Comparison of ENCODE assay signal across 9 mouse cellular contexts in genomic region chr1:120121930-120122530, GRCm38 (mm10). TPM values are rescaled to one million over a fixed set of nuclear protein-coding genes. Genes with fewer than 3 reads are reported as not detected.
DNase-seq lines count a peak whose midpoint lies in the region; ATAC-seq and TF ChIP-seq lines count a peak whose summit lies in the region.
"Had no signal": no experiment of that assay in that cellular context is flagged by ENCODE, and none has a peak within 500 bp of the region (broad histone marks: within the 10 kb centered on the region; RNA-seq: fewer than 3 reads in every experiment).

No protein-coding gene starts in this region.

- ATAC-seq in lung, postnatal 0 days = no peak
- ATAC-seq in limb, embryonic 15.5 days (ENCODE audit: insufficient number of reproducible peaks, low FRiP score, low TSS enrichment, low read depth) = no peak

- DNase-seq in lung, postnatal 0 days (ENCODE audit: low spot score) = no peak
- no peak for DNase-seq in lung, postnatal 14 days
- peak; percentile 20 for DNase-seq in splenic B cell, adult 2 months (ENCODE audit: low read depth, low spot score)
- DNase-seq in gastrocnemius, postnatal 4 days (ENCODE audit: low spot score in 2 of 2) = no peak
- DNase-seq in urinary bladder, adult 18-20 months (ENCODE audit: low spot score in 2 of 2) = no peak
- no peak for DNase-seq in ovary, postnatal 14 days (ENCODE audit: low spot score)
- DNase-seq: cerebellum, adult 18-20 months had no signal

- H3K36me3 ChIP-seq in lung, postnatal 0 days (ENCODE audit: insufficient read depth, low read length) = no peaks in the 10 kb centered on the region
- H3K36me3 ChIP-seq in limb, embryonic 15.5 days = peaks cover 16% of the 10 kb centered on the region
- no peaks in the 10 kb centered on the region for H3K36me3 ChIP-seq in splenic B cell, adult 2 months (ENCODE audit: control insufficient read depth, insufficient read depth, low read length, poor library complexity, severe bottlenecking)

- peak overlapping the region; percentile 71 for H3K4me2 ChIP-seq in lung, postnatal 0 days (replicated peaks; ENCODE audit: low read depth, low read length)
- peak overlapping the region; percentile 81 for H3K4me2 ChIP-seq in limb, embryonic 15.5 days

- H3K4me1 ChIP-seq in lung, postnatal 0 days (ENCODE audit: insufficient read depth, low read depth, low read length) = peaks cover 13% of the 10 kb centered on the region; the same call in 1 of the 2 replicates
- peaks cover 4% of the 10 kb centered on the region; the same call in 1 of the 2 replicates for H3K4me1 ChIP-seq in embryonic fibroblast, embryonic 13.5 days (ENCODE audit: control insufficient read depth, insufficient read depth, low read length)
- H3K4me1 ChIP-seq in limb, embryonic 15.5 days = peaks cover 36% of the 10 kb centered on the region

- H3K27me3 ChIP-seq in lung, postnatal 0 days (replicated peaks; ENCODE audit: insufficient read depth, low read length) = no peaks in the 10 kb centered on the region
- no peaks in the 10 kb centered on the region for H3K27me3 ChIP-seq in limb, embryonic 15.5 days
- H3K27me3 ChIP-seq in splenic B cell, adult 2 months (ENCODE audit: control insufficient read depth, insufficient read depth, low read length, poor library complexity, severe bottlenecking) = no peaks in the 10 kb centered on the region

- TF ChIP-seq POLR2A in embryonic fibroblast, embryonic 13.5 days (IDR thresholded peaks at IDR 0.05; ENCODE audit: low read depth, low read length) = no peak

- TF ChIP-seq CTCF in lung, postnatal 0 days (IDR thresholded peaks at IDR 0.05) = no peak
- TF ChIP-seq CTCF in embryonic fibroblast, embryonic 13.5 days (IDR thresholded peaks at IDR 0.05; ENCODE audit: borderline replicate concordance, insufficient read depth, low read length) = no peak

- peak overlapping the region; percentile 51 for H3K4me3 ChIP-seq in lung, postnatal 0 days (ENCODE audit: low read depth, low read length)
- H3K4me3 ChIP-seq in embryonic fibroblast, embryonic 13.5 days (ENCODE audit: insufficient read depth, low read length) = peak overlapping the region; percentile 51
- H3K4me3 ChIP-seq in limb, embryonic 15.5 days = peak overlapping the region; percentile 55

- no peak for TF ChIP-seq EP300 in lung, postnatal 0 days (IDR thresholded peaks at IDR 0.05)

- peak overlapping the region; percentile 91 for H3K27ac ChIP-seq in lung, postnatal 0 days (ENCODE audit: low read length)
- H3K27ac ChIP-seq in embryonic fibroblast, embryonic 13.5 days (ENCODE audit: insufficient read depth, low read length) = peak overlapping the region; percentile 67
- peak overlapping the region; percentile 93 for H3K27ac ChIP-seq in limb, embryonic 15.5 days

- no peaks in the 10 kb centered on the region for H3K9me3 ChIP-seq in lung, postnatal 0 days (ENCODE audit: low read length)
- H3K9me3 ChIP-seq in limb, embryonic 15.5 days = no peaks in the 10 kb centered on the region

- peak overlapping the region; percentile 39; the same call in 1 of the 2 replicates for H3K9ac ChIP-seq in lung, postnatal 0 days (replicated peaks; ENCODE audit: low read depth)
- peak overlapping the region; percentile 56; the same call in 1 of the 2 replicates for H3K9ac ChIP-seq in limb, embryonic 15.5 days

- 88% methylated on average over 9 of the region's 9 CpGs for WGBS in lung, postnatal 0 days
- 85% methylated on average over 9 of the region's 9 CpGs for WGBS in limb, embryonic 15.5 days

RNA-seq across cellular contexts. Expression of gene 3110009E18Rik, which starts 1.0 kb away (rescaled TPM):
- 10.7 and 12.5 TPM in 2 replicates for polyA plus RNA-seq in lung, postnatal 0 days (2015; fragmentation: Nextera tagmentation; extraction: Ambion mirVana)
- 4.0 and 7.2 TPM in 2 replicates for polyA plus RNA-seq in embryonic fibroblast, embryonic 13.5 days (2011; ENCODE audit: insufficient read length, low read depth, missing spikeins)
- 15.1 and 17.4 TPM in 2 replicates for polyA plus RNA-seq in limb, embryonic 15.5 days (2015; fragmentation: Nextera tagmentation; extraction: Ambion mirVana)
- total RNA-seq in gastrocnemius, postnatal 4 days (2021) = 1 to 10 TPM; 5.5 to 9.0 TPM

RNA-seq across cellular contexts. Expression of gene Dbi, which starts 1.2 kb away (rescaled TPM):
- 646 and 687 TPM in 2 replicates for polyA plus RNA-seq in lung, postnatal 0 days (2015; fragmentation: Nextera tagmentation; extraction: Ambion mirVana)
- 267 and 293 TPM in 2 replicates for polyA plus RNA-seq in embryonic fibroblast, embryonic 13.5 days (2011; ENCODE audit: insufficient read length, low read depth, missing spikeins)
- 1,033 and 1,050 TPM in 2 replicates for polyA plus RNA-seq in limb, embryonic 15.5 days (2015; fragmentation: Nextera tagmentation; extraction: Ambion mirVana)
- total RNA-seq in gastrocnemius, postnatal 4 days (2021) = 100 to 1,000 TPM; 389 to 439 TPM

RNA-seq across cellular contexts. Expression of gene Tmem37, which starts 48.2 kb away (rescaled TPM):
- 121 and 127 TPM in 2 replicates for polyA plus RNA-seq in lung, postnatal 0 days (2015; fragmentation: Nextera tagmentation; extraction: Ambion mirVana)
- polyA plus RNA-seq in embryonic fibroblast, embryonic 13.5 days (2011; ENCODE audit: insufficient read length, low read depth, missing spikeins) = 18.7 and 25.9 TPM in 2 replicates
- polyA plus RNA-seq in limb, embryonic 15.5 days (2015; fragmentation: Nextera tagmentation; extraction: Ambion mirVana) = 7.6 and 9.4 TPM in 2 replicates
- 10 to 100 TPM; 11.7 to 16.9 TPM for total RNA-seq in gastrocnemius, postnatal 4 days (2021)
